Mouse (Mus musculus): ENCODE measurements at regions not wholly inside any gene's neighbourhood (a gene's known extent, or its start where the extent isn't known, plus 50 kb on each side); places are given as distances from the start of the nearest gene placed in this dataset.

DNA sequence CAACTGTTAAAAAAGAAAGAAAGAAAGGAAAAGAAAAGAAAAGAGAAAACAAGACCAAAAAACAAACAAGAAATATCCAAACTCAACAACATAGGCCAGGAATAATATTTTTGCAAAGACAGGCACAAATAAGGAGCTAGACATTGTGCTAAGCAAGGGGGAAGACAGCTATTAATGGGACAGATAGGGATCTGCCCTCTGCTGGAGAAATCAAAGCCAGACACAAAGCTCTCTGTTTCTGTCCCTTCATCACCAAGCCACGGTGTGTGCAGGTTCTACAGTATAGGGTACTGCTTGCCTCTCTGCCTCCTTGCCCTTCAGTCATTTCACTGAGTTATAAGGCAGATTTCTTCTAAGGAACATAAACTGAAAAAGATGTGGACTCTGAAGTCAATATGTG is 57.8 kb upstream of the Chchd3 start:
- DNase-seq (ENCODE audit: extremely low read depth, low read depth, low spot score), result no peak

DNA sequence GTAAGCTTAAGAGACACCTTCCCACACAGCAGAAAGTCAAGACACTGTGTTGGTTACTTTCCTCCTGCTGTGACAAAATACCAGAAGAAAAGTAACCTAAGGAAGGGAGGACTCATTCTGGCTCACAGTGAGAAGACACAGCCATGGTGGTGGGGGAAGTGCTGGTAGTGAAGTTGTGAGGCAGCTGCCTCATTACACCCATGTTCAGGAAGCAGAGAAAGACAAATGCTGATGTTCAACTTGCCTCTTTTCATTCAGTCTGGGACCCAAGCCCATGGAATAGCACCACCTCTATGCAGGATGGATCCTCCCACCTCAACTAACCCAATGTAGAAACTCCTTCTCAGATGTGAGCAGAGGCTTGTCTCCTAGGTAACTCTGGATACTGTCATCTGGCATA is 60.5 kb upstream of the Chchd3 start:
- DNase-seq (ENCODE audit: extremely low read depth, low read depth, low spot score), result no peak

DNA sequence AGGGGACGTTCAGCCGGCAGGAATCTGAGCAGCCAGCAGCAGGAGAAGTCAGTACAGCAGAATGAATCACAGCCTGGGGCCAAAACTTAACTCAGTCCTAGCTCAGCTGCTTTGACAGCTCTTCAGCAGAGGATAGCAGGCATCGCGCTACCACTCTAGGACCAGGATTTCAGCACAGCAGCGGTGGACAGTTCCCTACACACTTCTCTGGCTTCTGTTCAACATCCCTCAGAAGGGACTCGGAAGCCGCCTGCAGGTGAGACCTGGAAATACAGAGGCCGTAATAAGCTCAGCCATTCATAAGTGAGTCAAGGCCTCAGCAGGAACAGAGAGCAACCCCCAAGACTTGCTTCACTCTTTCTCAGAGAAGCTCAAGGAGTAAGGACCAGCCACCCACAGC is 66.5 kb upstream of the Chchd3 start:
- DNase-seq (ENCODE audit: extremely low read depth, low read depth, low spot score), result peak; percentile 3

DNA sequence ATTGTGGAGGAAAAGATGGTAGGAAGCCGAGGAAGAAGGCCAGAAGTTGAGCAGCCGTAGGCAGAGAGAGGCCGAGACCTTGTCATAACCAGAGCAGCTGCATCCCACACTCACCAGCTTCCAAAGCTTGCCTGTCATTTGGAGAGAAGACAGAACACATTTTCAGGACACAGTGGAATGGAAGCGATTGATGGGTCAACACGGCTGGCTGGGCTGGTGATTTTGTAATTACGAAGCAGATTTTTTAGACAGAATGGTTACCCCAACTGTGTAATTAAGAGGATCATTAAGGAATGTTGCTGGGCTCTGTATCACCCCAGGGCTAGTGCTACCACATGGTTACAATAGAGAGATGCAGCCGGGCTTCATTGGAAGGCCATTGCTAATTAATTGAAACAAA is 76.8 kb upstream of the Chchd3 start:
- no peak for DNase-seq (ENCODE audit: extremely low read depth, low read depth, low spot score)

DNA sequence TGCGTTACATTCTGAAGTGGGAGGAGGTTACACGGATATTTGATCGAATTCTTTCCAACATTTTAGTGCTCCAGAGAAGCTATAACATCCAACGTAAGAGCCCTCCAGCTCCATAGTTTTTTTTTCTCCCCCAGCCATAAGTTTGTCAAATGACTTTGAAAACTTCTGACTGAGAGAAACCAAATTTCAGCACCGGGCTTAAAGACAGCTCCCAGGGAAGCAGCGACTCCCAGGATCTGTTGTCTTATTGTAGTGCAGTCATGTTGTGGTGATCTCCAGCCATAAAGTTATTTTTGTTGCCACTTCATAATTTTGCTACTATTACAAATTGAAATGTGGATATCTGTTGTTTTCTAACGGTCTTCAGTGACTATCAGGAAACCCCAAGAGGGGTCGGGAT is 77.8 kb upstream of the Chchd3 start:
- no peak for DNase-seq (ENCODE audit: extremely low read depth, low read depth, low spot score)

DNA sequence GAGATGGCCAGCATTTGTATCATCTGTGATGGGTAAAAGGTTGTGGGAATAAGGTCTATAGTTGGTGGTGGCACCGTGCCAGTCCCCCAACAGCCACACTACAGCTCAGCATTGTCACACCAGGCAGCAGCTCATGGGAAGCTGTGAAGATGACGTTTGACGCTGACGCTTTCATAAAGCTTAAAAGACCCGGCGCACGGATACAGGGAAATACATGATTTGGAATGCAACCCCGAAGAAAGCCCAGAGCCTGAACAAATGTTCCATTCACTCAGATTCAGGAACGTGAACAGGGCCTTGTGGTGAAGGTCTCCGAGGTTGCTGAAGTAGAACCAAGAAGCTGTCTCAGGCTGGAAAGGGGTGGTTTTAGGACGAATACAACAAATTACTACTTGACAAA is 82.4 kb upstream of the Exoc4 start:
- no peak for DNase-seq (ENCODE audit: extremely low read depth, low read depth, low spot score)

DNA sequence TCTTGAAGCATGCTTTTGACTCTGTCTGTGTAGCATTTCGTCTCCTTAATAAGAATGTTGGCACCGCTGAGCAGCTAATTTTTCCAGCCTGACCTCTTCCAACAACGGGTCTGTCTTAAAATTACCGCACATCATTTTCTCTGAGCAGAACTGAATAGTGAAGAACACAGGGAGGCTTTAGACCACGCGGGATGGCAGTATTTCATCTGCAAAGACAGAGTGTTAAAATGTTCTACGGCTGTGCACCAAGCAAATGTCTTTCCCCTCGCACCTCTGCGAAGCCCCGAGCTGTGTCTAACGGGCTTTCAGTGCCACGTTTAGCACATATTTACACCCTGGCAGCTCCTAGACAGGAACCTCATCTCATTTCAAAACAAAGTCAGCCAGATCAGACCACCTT is 75.3 kb upstream of the Exoc4 start:
- no peak for DNase-seq (ENCODE audit: extremely low read depth, low read depth, low spot score)

DNA sequence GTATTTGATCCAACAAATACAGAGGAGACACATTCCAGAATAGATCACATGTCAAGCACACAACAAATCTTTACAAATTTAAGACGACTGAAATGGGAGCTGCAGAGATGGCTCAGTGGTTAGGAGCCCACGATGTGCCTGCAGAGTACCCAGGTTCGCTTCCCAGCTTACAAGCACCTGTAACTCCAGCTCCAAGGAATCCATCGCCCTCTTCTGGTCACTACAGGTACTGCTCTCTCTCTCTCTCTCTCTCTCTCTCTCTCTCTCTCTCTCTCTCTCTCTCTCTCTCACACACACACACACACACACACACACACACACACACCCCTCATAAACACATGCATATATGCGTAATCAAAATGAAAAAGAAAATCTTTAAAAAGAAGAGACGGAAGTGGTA is 74.3 kb upstream of the Exoc4 start:
- no peak for DNase-seq (ENCODE audit: extremely low read depth, low read depth, low spot score)

DNA sequence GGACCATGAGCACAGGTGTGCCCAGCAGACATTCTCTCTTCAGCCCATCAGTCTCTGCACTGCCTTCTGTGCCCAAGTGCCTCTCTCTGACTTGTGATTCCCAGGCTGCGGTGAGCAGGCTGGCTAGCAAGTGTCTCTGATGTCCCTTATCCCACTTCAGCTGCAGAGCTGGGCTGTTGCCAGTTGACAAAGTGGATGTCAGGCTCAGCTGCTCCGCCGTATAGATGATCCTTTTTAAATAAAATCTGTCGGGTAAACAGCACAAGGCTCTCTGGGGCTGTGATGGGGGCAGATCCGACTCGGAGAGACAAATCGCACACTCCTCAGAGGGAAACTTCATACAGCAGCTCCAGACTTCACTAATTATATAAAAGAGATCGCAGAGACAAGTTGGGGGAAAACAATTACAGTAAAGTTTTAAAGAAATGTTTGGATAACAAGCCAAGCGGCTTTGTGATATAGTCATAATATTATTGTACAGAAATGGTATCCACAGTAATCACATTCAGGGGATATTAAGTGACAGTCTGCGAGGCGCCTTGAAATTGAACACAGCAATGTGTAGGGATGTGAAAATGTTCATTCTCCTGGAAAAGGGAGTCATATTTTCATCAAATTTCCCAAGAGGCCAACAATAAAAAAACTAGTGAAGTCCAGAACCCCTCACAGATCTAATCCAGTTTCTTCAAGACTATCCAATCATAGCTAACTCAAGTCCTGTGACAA is 59.2 kb upstream of the Exoc4 start:
- DNase-seq (ENCODE audit: extremely low read depth, low read depth, low spot score), result no peak

DNA sequence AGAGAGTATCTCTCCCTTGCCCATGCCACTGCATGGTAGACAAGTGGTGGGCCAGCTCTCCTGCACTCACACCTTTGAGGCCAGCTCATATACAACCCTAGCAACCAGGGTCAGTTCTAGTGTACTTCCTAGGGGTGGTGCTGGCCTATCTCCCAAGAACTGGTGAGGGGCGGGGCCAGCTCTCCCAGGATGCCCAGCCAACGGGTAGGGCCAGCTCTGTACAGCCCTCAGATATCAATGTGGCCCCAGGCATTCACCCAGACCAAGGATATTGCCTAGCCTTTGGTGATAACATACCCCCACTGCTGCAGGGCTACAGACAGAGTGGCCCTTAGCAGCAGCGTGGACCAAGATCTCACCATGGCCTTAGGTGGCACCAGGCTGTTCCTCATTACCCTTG is 55.1 kb upstream of the Exoc4 start:
- DNase-seq (ENCODE audit: extremely low read depth, low read depth, low spot score), result no peak

Data from fat pad, adult 2 months (tissue).